Mouse (Mus musculus) limb, embryonic 13.5 days (tissue): Measurements from ENCODE around the gene Sncb. TPM values are rescaled to one million over a fixed set of nuclear protein-coding genes. Genes with fewer than 3 reads are reported as not detected.
A peak's percentile ranks its signal among the peaks of the same experiment; 100 is the strongest.

Experiments used
- ATAC-seq: fragments of 200-750 bp; cut with Nextera tagmentation; 2 replicates; pipeline ENCODE4 v1.8.0; 2017; ENCODE audit warnings: low read depth, moderate number of reproducible peaks, moderate TSS enrichment; ENCODE audit not compliant: low FRiP score
- H3K27ac ChIP-seq: fragments of 300-500 bp; sonication (generic); 2 replicates; pipeline ENCODE4 v1.5.1; 2015; ENCODE audit warnings: inconsistent platforms, mild to moderate bottlenecking, moderate library complexity
- H3K27me3 ChIP-seq: fragments of 300-500 bp; sonication (generic); 2 replicates; pipeline ENCODE4 v1.6.1; 2015; ENCODE audit warnings: mild to moderate bottlenecking, inconsistent platforms
- H3K36me3 ChIP-seq: fragments of 300-500 bp; sonication (generic); 2 replicates; pipeline ENCODE4 v1.6.1; 2015; ENCODE audit warnings: inconsistent platforms, mild to moderate bottlenecking, moderate library complexity
- H3K4me1 ChIP-seq: fragments of 300-500 bp; sonication (generic); 2 replicates; pipeline ENCODE4 v1.6.1; 2015; ENCODE audit warnings: inconsistent platforms
- H3K4me2 ChIP-seq: fragments of 300-500 bp; sonication (generic); replicated peaks from 2 replicates; pipeline ENCODE4 v1.6.1; 2015; ENCODE audit warnings: inconsistent platforms, mild to moderate bottlenecking, moderate library complexity
- H3K4me3 ChIP-seq: fragments of 300-500 bp; sonication (generic); 2 replicates; pipeline ENCODE4 v1.5.1; 2015; ENCODE audit warnings: moderate library complexity, mild to moderate bottlenecking, inconsistent platforms
- H3K9ac ChIP-seq: fragments of 300-500 bp; sonication (generic); 2 replicates; pipeline ENCODE4 v1.6.1; 2015; ENCODE audit warnings: mild to moderate bottlenecking, inconsistent platforms
- H3K9me3 ChIP-seq: fragments of 300-500 bp; sonication (generic); 2 replicates; pipeline ENCODE4 v1.6.1; 2016; ENCODE audit warnings: inconsistent platforms
- WGBS: fragments of 180-500 bp; shearing (Covaris S2); methylation state at CpG from one replicate; pipeline ENCODE4 v1.1.7; 2015; 5-methylcytosine and 5-hydroxymethylcytosine counted together
- polyA plus RNA-seq: library from polyadenylated mRNA; unstranded; fragments of >200 nt; fragmentation: Nextera tagmentation; extraction: Ambion mirVana; gene quantifications from 2 replicates; pipeline ENCODE4 v1.2.1, GENCODE M21; 2015

Gene Sncb
- polyA plus RNA-seq, 1 experiment from 2014 or later: not detected

DNA sequence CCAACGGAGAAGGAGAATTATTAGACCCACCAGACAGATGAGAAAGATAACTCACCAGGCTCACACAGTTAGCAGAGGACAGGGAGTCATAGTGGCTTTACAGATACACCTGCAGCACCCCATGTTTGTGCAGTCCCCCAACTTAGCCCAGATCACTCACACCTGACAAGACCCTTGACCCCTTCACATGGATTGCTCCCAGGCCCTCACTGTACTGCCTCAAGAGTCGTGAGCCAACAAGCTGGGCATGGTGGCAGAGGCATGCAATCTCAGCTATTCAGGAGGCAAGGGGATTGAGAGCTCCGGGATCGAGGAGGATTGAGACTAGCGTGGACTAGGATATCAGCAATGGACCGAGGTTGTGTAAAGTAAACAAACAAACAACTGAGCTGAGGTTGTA lies 12.7 kb downstream of the Sncb start:
- WGBS: 66% methylated on average over 6 of the region's 6 CpGs
- ATAC-seq: no peak
- peaks cover 80% of the 10 kb centered on the region for H3K27me3 ChIP-seq

DNA sequence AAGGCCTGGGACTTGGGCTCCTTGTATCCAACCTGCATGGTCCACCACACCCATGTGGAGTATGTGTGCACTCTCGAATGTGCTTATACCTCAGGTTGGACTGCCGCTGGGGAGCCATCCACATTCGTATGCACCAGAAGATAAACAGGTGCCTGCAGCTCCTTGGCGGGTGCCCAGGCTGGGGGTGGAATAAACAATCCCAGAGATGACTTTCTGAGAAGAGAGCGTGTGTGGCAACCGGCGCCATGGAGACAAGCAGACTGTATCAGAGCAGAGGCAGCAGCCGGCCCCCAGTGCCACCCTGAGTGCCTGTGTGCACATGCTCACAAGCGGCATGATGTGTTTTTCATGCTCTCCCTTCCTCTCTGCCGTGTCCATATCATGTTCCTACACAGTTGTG lies 13.7 kb downstream of the Sncb start:
- H3K27me3 ChIP-seq: peaks cover 87% of the 10 kb centered on the region
- no peak for ATAC-seq
- no peak overlapping the region for H3K27ac ChIP-seq
- H3K4me3 ChIP-seq: no peak overlapping the region
- WGBS: 74% methylated on average over 10 of the region's 10 CpGs
- H3K4me2 ChIP-seq: no peak overlapping the region
- H3K9me3 ChIP-seq: no peaks in the 10 kb centered on the region
- peaks cover 8% of the 10 kb centered on the region for H3K4me1 ChIP-seq
- H3K9ac ChIP-seq: no peak overlapping the region
- no peaks in the 10 kb centered on the region for H3K36me3 ChIP-seq

More for the DNA sequence above, 12.7 kb downstream of the Sncb start:
- no peak overlapping the region for H3K27ac ChIP-seq
- no peak overlapping the region for H3K9ac ChIP-seq
- H3K4me3 ChIP-seq: no peak overlapping the region
- H3K4me2 ChIP-seq: no peak overlapping the region
- H3K4me1 ChIP-seq: peaks cover 17% of the 10 kb centered on the region
- no peaks in the 10 kb centered on the region for H3K9me3 ChIP-seq
- H3K36me3 ChIP-seq: no peaks in the 10 kb centered on the region

DNA sequence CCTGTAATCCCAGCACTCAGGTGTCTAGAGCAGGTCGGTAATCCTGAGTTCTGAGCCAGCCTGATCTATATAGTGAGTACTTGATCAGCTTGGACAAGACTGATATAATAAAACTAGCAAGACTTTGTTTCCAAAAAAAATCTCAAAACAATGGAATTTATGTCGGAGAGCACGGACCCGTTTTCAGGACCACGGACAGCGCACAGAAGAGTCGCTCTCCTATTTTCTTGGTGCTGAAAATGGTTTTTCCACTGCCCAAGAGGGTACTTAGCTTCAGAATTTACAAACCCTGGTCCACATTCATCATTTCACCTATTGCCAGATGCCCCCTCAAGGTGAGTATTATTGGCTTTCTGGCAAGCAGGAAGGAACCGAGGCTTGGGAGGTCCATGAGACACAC lies 15.7 kb downstream of the Sncb start:
- H3K27me3 ChIP-seq: peaks cover 89% of the 10 kb centered on the region
- H3K9ac ChIP-seq: no peak overlapping the region
- H3K4me3 ChIP-seq: no peak overlapping the region
- H3K4me2 ChIP-seq: no peak overlapping the region
- H3K9me3 ChIP-seq: no peaks in the 10 kb centered on the region
- no peak overlapping the region for H3K27ac ChIP-seq
- WGBS: 3% methylated on average over 8 of the region's 8 CpGs
- peaks cover 6% of the 10 kb centered on the region; the same call in 1 of the 2 replicates for H3K4me1 ChIP-seq
- H3K36me3 ChIP-seq: no peaks in the 10 kb centered on the region
- no peak for ATAC-seq

DNA sequence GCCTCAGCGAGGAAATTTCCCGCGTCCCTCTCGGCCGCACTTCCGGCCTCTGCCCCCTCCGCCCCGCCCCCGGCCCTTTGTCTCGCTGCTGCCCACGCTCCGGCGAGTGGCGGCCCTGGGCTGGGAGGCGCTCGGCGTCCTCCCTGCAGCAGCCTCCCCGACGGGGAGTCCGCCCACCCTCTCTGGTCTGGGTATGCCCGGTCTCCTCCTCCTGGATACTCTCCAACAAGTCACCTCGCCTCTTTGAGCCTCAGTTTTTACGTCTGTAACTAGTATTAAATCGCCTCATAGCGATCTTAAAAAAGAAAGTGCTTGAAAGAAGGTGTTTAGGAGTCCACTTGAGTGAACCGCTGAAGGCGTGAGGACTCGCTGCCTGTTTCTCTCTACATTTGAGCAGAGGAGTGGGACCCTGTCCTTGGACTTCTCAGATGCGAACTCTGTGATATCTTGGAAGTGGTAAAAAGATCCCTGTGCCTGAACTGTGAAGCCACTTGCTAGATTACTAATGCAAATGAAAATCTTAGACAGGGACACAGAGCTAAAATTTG lies 16.5 kb downstream of the Sncb start, which contains the start of gene Gprin1:
Gprin1 (minus strand) TSS at position 11 of the 548 bp plus-strand sequence.
- Histone ChIP-seq H3K9ac (no peak within 1 kb of the TSS), H3K4me3 (peak within 1 kb of the TSS; percentile 55), H3K27me3 (peaks cover 86% of the 10 kb centered on the region), H3K4me2 (peak within 1 kb of the TSS; percentile 90), H3K36me3 (no peaks in the 10 kb centered on the region), H3K4me1 (peaks cover 6% of the 10 kb centered on the region; the same call in 1 of the 2 replicates), H3K27ac (no peak within 1 kb of the TSS), H3K9me3 (no peaks in the 10 kb centered on the region)
- no peak for ATAC-seq
- 3% methylated on average over 25 of the region's 29 CpGs for WGBS

DNA sequence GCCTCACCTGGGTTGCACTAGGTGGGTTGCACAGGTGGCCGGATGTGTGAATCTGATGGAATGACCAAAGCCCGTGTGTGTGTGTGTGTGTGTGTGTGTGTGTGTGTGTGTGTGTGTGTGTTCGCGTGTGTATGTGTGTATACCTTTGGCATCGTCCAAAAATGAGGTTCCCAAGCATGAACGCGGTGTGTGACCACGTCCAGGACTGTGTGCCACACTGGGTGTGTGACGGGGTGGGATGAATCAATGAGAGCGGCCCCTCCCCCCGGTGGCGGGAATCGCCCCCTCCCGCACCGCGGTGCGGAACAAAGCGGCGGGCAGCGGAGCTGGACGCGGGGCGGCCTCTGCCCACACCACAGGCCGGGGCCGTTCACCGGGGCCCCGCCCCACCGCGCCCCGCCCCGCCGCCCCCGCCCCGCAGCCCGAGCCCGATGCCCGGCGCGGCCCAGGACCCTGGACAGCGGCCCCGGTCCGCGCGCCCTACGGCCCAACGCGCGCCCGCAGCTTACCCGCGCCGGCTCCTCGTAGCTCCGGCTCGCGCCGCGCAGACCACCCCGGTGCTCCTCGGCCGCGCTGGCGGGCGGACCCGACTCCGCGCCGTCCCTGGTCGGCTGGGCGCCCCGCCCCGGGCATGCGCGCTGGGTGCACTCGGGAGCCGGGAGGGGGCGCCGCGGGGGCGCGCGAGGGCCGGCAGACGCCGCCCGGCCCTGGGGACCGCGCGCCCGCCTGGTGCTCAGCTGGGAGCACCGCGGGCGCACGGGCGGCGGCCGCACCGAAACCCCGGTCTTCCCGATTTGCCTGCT lies 17.1 kb downstream of the Sncb start:
- H3K4me2 ChIP-seq: peak overlapping the region; percentile 90
- H3K27ac ChIP-seq: no peak overlapping the region
- peaks cover 6% of the 10 kb centered on the region; the same call in 1 of the 2 replicates for H3K4me1 ChIP-seq
- H3K9me3 ChIP-seq: no peaks in the 10 kb centered on the region
- peak overlapping the region; percentile 55 for H3K4me3 ChIP-seq
- H3K27me3 ChIP-seq: peaks cover 81% of the 10 kb centered on the region
- WGBS: 3% methylated on average over 60 of the region's 100 CpGs
- H3K9ac ChIP-seq: no peak overlapping the region
- no peaks in the 10 kb centered on the region for H3K36me3 ChIP-seq
- peak; percentile 85 for ATAC-seq

DNA sequence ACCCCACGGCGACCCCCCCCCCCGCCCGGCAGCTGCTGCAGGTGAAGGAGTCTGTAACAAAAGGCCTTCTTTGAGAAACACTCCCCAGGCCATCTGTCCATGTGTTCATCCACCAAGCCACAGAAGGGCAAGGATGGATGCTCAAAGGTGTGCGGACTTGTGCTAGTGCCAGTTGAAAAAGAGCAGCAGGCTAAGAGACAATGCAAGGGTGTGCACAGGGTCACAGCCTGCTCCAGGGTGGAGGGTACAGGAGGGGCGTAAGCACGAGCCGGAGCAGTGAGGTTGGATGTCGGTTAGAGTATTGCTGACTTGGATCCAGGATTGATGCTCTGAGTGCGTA lies 17.7 kb downstream of the Sncb start:
- peaks cover 75% of the 10 kb centered on the region for H3K27me3 ChIP-seq
- no peaks in the 10 kb centered on the region for H3K36me3 ChIP-seq
- peak overlapping the region; percentile 90 for H3K4me2 ChIP-seq
- H3K4me1 ChIP-seq: peaks cover 6% of the 10 kb centered on the region; the same call in 1 of the 2 replicates
- WGBS: 51% methylated on average over 10 of the region's 10 CpGs
- H3K9me3 ChIP-seq: no peaks in the 10 kb centered on the region
- no peak overlapping the region for H3K9ac ChIP-seq
- peak overlapping the region; percentile 55 for H3K4me3 ChIP-seq
- H3K27ac ChIP-seq: no peak overlapping the region
- ATAC-seq: no peak

DNA sequence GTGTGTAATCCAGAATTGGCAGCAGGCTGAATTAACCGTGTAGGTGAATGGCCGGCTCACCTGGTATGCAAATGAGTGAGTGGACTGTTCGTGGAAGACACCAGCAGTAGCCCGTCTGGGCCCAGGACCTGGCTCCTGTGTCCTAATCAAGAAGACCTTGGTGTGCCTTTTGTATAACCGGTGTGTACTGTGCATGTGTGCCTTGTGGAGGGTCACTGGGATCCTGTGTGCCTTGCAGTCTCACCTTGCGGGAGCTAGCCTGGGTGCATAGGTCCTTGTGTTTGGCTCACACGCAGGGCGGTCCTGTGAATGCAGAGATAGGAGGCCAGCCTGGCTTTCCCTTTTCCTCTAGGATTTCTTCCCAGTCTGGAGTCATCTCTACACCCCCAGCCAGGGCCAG lies 18.2 kb downstream of the Sncb start:
- no peak for ATAC-seq
- H3K27me3 ChIP-seq: peaks cover 70% of the 10 kb centered on the region
- no peak overlapping the region for H3K4me2 ChIP-seq
- 83% methylated on average over 8 of the region's 8 CpGs for WGBS
- H3K36me3 ChIP-seq: no peaks in the 10 kb centered on the region
- H3K27ac ChIP-seq: no peak overlapping the region
- no peak overlapping the region for H3K4me3 ChIP-seq
- peaks cover 6% of the 10 kb centered on the region; the same call in 1 of the 2 replicates for H3K4me1 ChIP-seq
- no peaks in the 10 kb centered on the region for H3K9me3 ChIP-seq
- H3K9ac ChIP-seq: no peak overlapping the region

DNA sequence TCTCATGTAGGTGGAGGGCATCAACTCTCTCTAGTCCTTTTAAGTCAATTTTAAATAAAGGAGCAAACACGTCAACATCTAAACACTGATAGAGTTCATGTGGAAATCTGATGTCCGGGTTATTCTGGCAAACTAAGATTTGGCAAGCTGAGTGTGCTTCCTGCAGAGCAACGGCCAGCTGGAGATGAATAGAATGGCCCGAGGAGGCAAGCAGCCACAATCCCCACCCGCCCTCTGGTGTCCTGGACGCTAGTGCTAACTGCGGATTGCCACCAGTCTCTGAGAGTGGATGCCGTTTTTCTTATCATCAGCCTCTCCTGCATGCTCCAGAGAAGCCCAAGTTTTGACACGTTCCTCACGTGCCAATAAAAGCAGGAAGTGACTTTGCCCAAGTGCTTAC lies 19.5 kb downstream of the Sncb start:
- Histone ChIP-seq H3K4me3 (no peak overlapping the region), H3K9me3 (no peaks in the 10 kb centered on the region), H3K9ac (no peak overlapping the region), H3K27ac (no peak overlapping the region), H3K4me1 (peaks cover 6% of the 10 kb centered on the region; the same call in 1 of the 2 replicates), H3K36me3 (no peaks in the 10 kb centered on the region), H3K27me3 (peaks cover 59% of the 10 kb centered on the region), H3K4me2 (no peak overlapping the region)
- no peak for ATAC-seq
- 50% methylated on average over 10 of the region's 10 CpGs for WGBS

DNA sequence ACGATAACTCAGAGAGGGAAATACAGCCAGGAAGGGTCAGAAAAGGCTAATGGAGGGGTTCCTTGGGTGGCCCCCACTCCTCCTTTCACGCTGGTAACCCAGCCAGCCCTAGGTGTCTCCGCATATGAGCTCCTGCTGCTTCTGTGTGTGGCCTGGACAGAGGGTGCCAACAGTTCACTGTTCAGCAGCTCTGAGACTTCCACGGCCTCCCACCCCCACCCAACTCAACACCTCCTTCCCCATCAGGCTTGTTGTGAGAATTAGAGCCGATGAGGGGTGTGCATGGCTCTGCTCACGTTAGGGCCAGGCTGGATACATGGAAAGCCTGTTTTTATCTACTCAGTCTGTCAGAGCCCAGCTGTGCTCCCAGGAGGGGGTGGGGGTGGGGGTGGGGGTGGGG lies 20.3 kb downstream of the Sncb start:
- no peak for ATAC-seq
- H3K9me3 ChIP-seq: no peaks in the 10 kb centered on the region
- no peak overlapping the region for H3K4me2 ChIP-seq
- WGBS: 36% methylated on average over 6 of the region's 6 CpGs
- H3K4me3 ChIP-seq: no peak overlapping the region
- H3K36me3 ChIP-seq: no peaks in the 10 kb centered on the region
- no peak overlapping the region for H3K9ac ChIP-seq
- peaks cover 59% of the 10 kb centered on the region for H3K27me3 ChIP-seq
- peaks cover 6% of the 10 kb centered on the region; the same call in 1 of the 2 replicates for H3K4me1 ChIP-seq
- no peak overlapping the region for H3K27ac ChIP-seq

DNA sequence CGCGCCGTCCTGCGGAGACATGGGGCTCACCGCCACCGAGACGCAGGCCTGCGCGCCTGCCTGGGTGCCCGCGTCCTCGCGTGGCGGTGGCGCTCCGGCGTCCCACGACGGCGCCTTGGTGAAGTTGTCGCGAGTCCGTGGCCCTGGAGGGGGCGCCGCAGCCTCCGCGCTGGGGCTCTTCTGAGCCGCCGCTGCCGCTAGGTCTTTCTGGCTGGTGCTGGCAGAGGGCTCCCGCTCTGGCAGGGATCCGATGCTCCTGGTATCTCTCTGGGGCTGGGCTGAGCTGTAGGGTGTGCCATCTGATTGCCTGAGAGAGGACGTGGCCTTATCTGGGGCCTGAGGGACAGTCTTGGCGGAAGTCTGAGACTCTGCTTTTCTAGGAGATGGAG lies 28.2 kb downstream of the Sncb start:
- ATAC-seq: no peak
- 3% methylated on average over 29 of the region's 34 CpGs for WGBS
- Histone ChIP-seq H3K9me3 (no peaks in the 10 kb centered on the region), H3K4me2 (peak overlapping the region; percentile 72), H3K27me3 (peaks cover 76% of the 10 kb centered on the region), H3K36me3 (no peaks in the 10 kb centered on the region), H3K4me3 (peak overlapping the region; percentile 48), H3K4me1 (peaks cover 12% of the 10 kb centered on the region), H3K9ac (0 out of 2 replicates have a peak overlapping the region, but pooled peaks have one; percentile 45), H3K27ac (no peak overlapping the region)

DNA sequence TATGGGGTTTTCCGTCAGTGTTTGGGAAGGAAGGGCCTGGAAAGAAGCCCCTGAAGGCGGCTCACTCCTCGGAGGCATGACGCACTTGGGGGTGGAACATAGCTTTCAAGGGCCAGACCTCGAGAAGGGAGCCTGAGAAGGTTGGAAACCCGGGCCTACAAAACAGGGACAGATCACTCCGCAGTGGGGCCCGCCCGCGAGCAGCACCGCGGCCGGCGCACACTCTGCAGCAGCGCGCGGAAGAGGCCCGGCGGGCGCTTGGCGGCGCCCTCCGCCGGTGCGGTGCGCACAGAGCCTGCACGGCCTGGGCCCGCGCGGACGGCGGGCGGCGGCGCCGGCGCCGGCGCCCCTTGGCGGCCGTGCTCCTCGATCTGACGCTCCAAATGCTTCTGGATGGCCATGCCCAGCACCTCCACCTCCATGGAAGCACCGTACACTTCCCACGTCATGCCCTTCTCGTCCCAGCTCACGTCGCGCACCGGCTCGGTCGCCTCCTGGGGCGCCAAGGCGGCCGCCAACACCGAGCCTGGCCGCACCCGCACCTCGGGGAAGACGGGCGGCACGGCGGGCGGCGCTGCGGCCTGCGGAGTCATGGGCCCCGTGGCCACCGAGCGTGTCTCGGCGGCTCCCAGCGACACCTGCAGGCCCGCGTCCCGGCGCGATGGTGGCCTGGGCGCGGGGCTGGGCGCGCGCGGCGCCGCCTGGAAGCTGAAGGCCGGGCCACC lies 28.7 kb downstream of the Sncb start:
- H3K9me3 ChIP-seq: no peaks in the 10 kb centered on the region
- peaks cover 77% of the 10 kb centered on the region for H3K27me3 ChIP-seq
- H3K9ac ChIP-seq: 0 out of 2 replicates have a peak overlapping the region, but pooled peaks have one; percentile 45
- peaks cover 12% of the 10 kb centered on the region for H3K4me1 ChIP-seq
- WGBS: under 1% methylated on average over 85 of the region's 87 CpGs
- H3K4me3 ChIP-seq: peak overlapping the region; percentile 48
- no peak for ATAC-seq
- peak overlapping the region; percentile 72 for H3K4me2 ChIP-seq
- no peak overlapping the region for H3K27ac ChIP-seq
- H3K36me3 ChIP-seq: no peaks in the 10 kb centered on the region

DNA sequence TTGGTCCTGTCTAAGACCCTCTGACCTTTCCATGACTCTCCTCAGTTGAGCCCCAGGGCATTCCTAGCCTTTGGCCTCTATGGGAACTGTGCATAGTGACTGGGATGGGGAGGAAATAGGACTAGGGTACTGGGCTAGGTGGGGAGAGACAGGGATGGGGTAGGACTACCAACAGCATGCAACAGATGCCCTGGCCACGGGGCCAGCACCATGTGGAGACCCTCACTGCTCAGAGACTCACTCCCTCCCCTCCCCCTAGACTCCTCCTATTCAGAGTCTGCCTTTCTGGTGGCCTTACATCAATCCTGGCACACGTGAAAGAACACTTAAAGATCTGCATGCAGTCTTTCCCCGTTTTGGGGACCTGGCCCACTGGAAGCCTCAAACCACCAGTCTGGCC lies 29.5 kb downstream of the Sncb start:
- peaks cover 76% of the 10 kb centered on the region for H3K27me3 ChIP-seq
- 29% methylated on average over 3 of the region's 3 CpGs for WGBS
- no peak overlapping the region for H3K9ac ChIP-seq
- H3K9me3 ChIP-seq: no peaks in the 10 kb centered on the region
- no peak for ATAC-seq
- peaks cover 12% of the 10 kb centered on the region for H3K4me1 ChIP-seq
- H3K4me3 ChIP-seq: peak overlapping the region; percentile 48
- H3K27ac ChIP-seq: no peak overlapping the region
- H3K36me3 ChIP-seq: no peaks in the 10 kb centered on the region
- peak overlapping the region; percentile 72 for H3K4me2 ChIP-seq
